Mouse (Mus musculus) monocyte, adult 5-6 weeks (primary cell): ENCODE data around the gene Entpd7. TPM values are rescaled to one million over a fixed set of nuclear protein-coding genes. Genes with fewer than 3 reads are reported as not detected.

Source experiments
- total RNA-seq: library from RNA; stranded (forward); fragments of 200-1000, 200-491, 200-594 nt; gene quantifications from 3 replicates; pipeline ENCODE4 v1.2.3, GENCODE M21; 2017

Entpd7 gene
- total RNA-seq, 1 experiment from 2014 or later: 1.5 TPM

Other genes starting within 250 kb of the Entpd7 start
- not detected in 3 replicates for gene Cnnm1, start 249.2 kb upstream of the Entpd7 start, total RNA-seq
- 8.9 to 15.1 TPM (median 11.3 TPM) in 3 replicates for gene Got1, start 165.1 kb upstream of the Entpd7 start, total RNA-seq
- not detected in 3 replicates for gene Nkx2-3, start 77.3 kb upstream of the Entpd7 start, total RNA-seq
- 68.7 to 103 TPM (median 101 TPM) in 3 replicates for gene Slc25a28, start 14.8 kb upstream of the Entpd7 start, total RNA-seq
- 17.4 to 33.6 TPM (median 27.9 TPM) in 3 replicates for gene Cutc, start 63.3 kb downstream of the Entpd7 start, total RNA-seq
- gene Cox15, start 63.3 kb downstream of the Entpd7 start, total RNA-seq: 5.5 to 10.8 TPM (median 9.4 TPM) in 3 replicates
- gene Abcc2, start 92.5 kb downstream of the Entpd7 start, total RNA-seq: 0.76 to 2.6 TPM (median 1.6 TPM) in 3 replicates